Mouse (Mus musculus) heart, embryonic 10.5 days (tissue): ENCODE data around the gene Fam189a2. TPM values are rescaled to one million over a fixed set of nuclear protein-coding genes. Genes with fewer than 3 reads are reported as not detected.

Experiments used
- DNase-seq: peaks from one replicate; pipeline ENCODE4 v3.0.0-alpha.2; 2017; ENCODE audit warnings: low spot score
- H3K27ac ChIP-seq: fragments of 300-500 bp; sonication (generic); 2 replicates; pipeline ENCODE4 v1.5.1; 2016; ENCODE audit warnings: mild to moderate bottlenecking
- H3K27me3 ChIP-seq: fragments of 300-500 bp; sonication (generic); 2 replicates; pipeline ENCODE4 v1.6.1; 2016; ENCODE audit warnings: mild to moderate bottlenecking; ENCODE audit not compliant: poor library complexity, insufficient read depth, severe bottlenecking
- H3K36me3 ChIP-seq: fragments of 300-500 bp; sonication (generic); 2 replicates; pipeline ENCODE4 v1.6.1; 2016; ENCODE audit warnings: mild to moderate bottlenecking, moderate library complexity
- H3K4me1 ChIP-seq: fragments of 300-500 bp; sonication (generic); 2 replicates; pipeline ENCODE4 v1.6.1; 2016; ENCODE audit warnings: mild to moderate bottlenecking
- H3K4me3 ChIP-seq: fragments of 300-500 bp; sonication (generic); 2 replicates; pipeline ENCODE4 v1.5.1; 2016; ENCODE audit warnings: mild to moderate bottlenecking, moderate library complexity
- H3K9me3 ChIP-seq: fragments of 300-500 bp; sonication (generic); 2 replicates; pipeline ENCODE4 v1.6.1; 2016; ENCODE audit warnings: mild to moderate bottlenecking, moderate library complexity
- WGBS: fragments of 180-500 bp; shearing (Covaris S2); methylation state at CpG from one replicate; pipeline ENCODE4 v1.1.7; 2016; 5-methylcytosine and 5-hydroxymethylcytosine counted together
- polyA plus RNA-seq: library from polyadenylated mRNA; unstranded; fragments of >200 nt; fragmentation: Nextera tagmentation; extraction: Ambion mirVana; gene quantifications from 2 replicates; pipeline ENCODE4 v1.2.1, GENCODE M21; 2016

Fam189a2 gene
- polyA plus RNA-seq, 1 experiment from 2014 or later: 3.3 TPM

DNA sequence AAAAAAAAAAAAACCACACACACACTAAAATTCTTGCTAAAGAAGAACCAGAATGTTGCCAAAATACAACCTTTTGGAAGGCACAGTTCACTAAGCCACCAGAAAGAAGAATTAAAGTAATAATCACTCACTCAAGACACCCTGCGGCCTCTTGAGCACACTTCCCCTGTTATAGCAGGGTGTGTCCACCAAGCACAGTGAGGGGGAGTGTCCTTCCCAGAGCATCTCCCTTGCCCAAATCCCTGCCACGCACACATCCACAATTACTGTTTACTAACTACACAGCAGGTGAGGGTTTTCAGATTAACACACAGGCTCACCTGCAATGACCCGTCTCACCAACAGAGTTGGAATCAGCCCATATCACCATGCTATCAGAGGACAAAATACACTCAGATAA lies 8.0 kb downstream of the Fam189a2 start:
- no peaks in the 10 kb centered on the region for H3K9me3 ChIP-seq
- no peak for DNase-seq
- H3K27ac ChIP-seq: no peak overlapping the region

GRCm38 (mm10) chr19:24022301-24022700 lies 8.5 kb downstream of the Fam189a2 start:
- Histone ChIP-seq H3K4me1 (peaks cover 46% of the 10 kb centered on the region), H3K9me3 (no peaks in the 10 kb centered on the region), H3K36me3 (no peaks in the 10 kb centered on the region), H3K4me3 (no peak overlapping the region), H3K27ac (no peak overlapping the region), H3K27me3 (no peaks in the 10 kb centered on the region)
- WGBS: 90% methylated on average over 6 of the region's 6 CpGs
- no peak for DNase-seq

More for the DNA sequence above, 8.0 kb downstream of the Fam189a2 start:
- H3K36me3 ChIP-seq: no peaks in the 10 kb centered on the region
- H3K27me3 ChIP-seq: no peaks in the 10 kb centered on the region
- no peak overlapping the region for H3K4me3 ChIP-seq
- peaks cover 41% of the 10 kb centered on the region for H3K4me1 ChIP-seq
- WGBS: 64% methylated on average over 3 of the region's 3 CpGs

- no peaks in the 10 kb centered on the region for H3K36me3 ChIP-seq
- WGBS: 88% methylated on average over 3 of the region's 3 CpGs
These were observed 10.1 kb downstream of the Fam189a2 start for GRCm38 (mm10) chr19:24020736-24021135.

DNA sequence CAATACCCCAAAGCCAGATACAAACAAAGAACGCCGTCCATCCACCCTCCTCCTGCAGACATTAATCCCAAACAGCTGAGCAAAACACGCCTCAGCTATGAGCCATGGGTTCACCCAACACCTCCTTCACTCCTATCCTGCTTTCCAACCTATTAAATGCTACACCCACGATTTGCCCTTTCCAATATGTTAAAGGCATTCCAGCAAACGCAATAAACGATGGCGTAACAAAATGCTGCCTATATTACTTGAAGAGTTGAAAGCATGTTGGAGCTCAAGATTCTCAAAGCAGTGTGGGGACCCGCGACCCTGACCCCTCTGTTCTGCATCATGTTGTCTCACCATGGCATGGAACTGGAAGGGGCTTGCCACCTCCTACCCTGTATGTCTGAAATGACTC lies 11.2 kb downstream of the Fam189a2 start:
- WGBS: 84% methylated on average over 9 of the region's 9 CpGs
- Histone ChIP-seq H3K4me3 (no peak overlapping the region), H3K27me3 (no peaks in the 10 kb centered on the region), H3K27ac (no peak overlapping the region), H3K4me1 (peaks cover 41% of the 10 kb centered on the region), H3K9me3 (no peaks in the 10 kb centered on the region), H3K36me3 (no peaks in the 10 kb centered on the region)
- DNase-seq: no peak

More at GRCm38 (mm10) chr19:24020736-24021135, 10.1 kb downstream of the Fam189a2 start:
- Histone ChIP-seq H3K4me3 (no peak overlapping the region), H3K9me3 (no peaks in the 10 kb centered on the region), H3K27ac (no peak overlapping the region), H3K4me1 (peaks cover 51% of the 10 kb centered on the region), H3K27me3 (no peaks in the 10 kb centered on the region)
- no peak for DNase-seq

- DNase-seq: no peak
- H3K4me1 ChIP-seq: peaks cover 44% of the 10 kb centered on the region
- H3K4me3 ChIP-seq: no peak overlapping the region
- H3K27ac ChIP-seq: peak overlapping the region; percentile 77; the same call in 1 of the 2 replicates
- no peaks in the 10 kb centered on the region for H3K9me3 ChIP-seq
- WGBS: 75% methylated on average over 3 of the region's 3 CpGs
- no peaks in the 10 kb centered on the region for H3K27me3 ChIP-seq
- H3K36me3 ChIP-seq: no peaks in the 10 kb centered on the region
These were observed 12.4 kb downstream of the Fam189a2 start for GRCm38 (mm10) chr19:24018396-24018795.

GRCm38 (mm10) chr19:24017892-24018291 lies 12.9 kb downstream of the Fam189a2 start:
- peak overlapping the region; percentile 77 for H3K27ac ChIP-seq
- H3K36me3 ChIP-seq: peaks cover 3% of the 10 kb centered on the region; the same call in 1 of the 2 replicates
- DNase-seq: no peak
- no peaks in the 10 kb centered on the region for H3K27me3 ChIP-seq
- H3K4me1 ChIP-seq: peaks cover 39% of the 10 kb centered on the region
- H3K4me3 ChIP-seq: no peak overlapping the region
- WGBS: 63% methylated on average over 3 of the region's 3 CpGs
- H3K9me3 ChIP-seq: no peaks in the 10 kb centered on the region

DNA sequence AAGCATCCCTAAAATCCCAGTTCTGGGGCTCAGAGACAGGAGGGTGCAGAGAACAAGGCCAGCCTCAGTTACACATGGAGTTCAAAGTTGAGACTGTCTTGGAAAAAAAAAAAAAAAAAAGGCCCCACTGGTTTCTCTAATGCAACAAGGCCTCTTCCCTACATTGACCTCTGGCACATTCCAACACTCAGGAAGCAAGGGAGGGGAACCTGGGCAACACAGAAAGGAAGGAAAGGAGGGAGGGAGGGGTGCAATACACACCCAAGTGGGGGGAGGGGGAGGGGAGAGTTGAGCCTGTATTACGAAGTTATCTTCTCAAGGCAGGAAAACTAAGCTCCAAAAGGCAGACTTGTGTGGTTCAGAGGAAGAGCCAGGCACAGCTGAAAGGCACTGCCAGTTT lies 13.4 kb downstream of the Fam189a2 start:
- Histone ChIP-seq H3K4me3 (no peak overlapping the region), H3K9me3 (no peaks in the 10 kb centered on the region), H3K27ac (peak overlapping the region; percentile 77), H3K36me3 (peaks cover 5% of the 10 kb centered on the region; the same call in 1 of the 2 replicates), H3K27me3 (no peaks in the 10 kb centered on the region), H3K4me1 (peaks cover 37% of the 10 kb centered on the region)
- WGBS: 14% methylated on average over 1 of the region's 1 CpGs
- no peak for DNase-seq

DNA sequence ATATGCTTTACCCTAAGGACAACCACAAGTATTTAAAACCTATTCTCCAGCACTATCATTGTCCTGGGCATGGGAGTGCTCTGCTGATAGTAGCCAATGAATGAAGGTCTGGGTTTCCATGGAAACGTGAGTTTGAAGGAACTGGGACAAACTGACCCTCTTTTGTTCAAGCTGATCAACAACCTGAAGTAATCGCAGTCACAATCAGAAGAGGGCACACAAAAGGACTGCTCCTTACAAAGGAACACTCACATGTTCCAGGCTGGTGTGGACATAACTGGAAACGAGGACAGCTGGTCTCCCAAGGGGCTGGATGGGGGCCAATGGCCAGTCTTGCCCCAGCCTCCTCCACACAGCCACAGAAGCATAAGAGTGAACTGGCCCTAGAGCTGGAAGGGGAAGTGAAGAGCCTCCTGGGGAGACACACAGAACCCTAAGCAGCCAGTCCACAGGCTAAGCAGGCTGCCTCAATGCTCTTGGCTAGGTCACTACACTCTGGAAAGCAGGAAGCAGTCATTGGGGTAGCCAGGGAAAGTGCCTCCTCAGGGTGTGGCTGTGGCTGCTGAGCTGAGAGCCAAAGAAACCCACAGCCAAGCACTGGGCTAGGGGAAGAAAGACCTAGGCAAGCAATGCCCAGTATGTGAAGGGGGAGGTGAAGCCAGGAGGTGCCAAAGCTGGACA lies 14.0 kb downstream of the Fam189a2 start:
- no peak for DNase-seq
- Histone ChIP-seq H3K4me1 (peaks cover 34% of the 10 kb centered on the region), H3K36me3 (peaks cover 9% of the 10 kb centered on the region; the same call in 1 of the 2 replicates), H3K4me3 (no peak overlapping the region), H3K9me3 (no peaks in the 10 kb centered on the region), H3K27ac (peak overlapping the region; percentile 77), H3K27me3 (no peaks in the 10 kb centered on the region)
- WGBS: 51% methylated on average over 3 of the region's 3 CpGs

- Histone ChIP-seq H3K9me3 (no peaks in the 10 kb centered on the region), H3K4me3 (no peak overlapping the region), H3K27ac (no peak overlapping the region), H3K27me3 (no peaks in the 10 kb centered on the region), H3K36me3 (peaks cover 12% of the 10 kb centered on the region; the same call in 1 of the 2 replicates), H3K4me1 (peaks cover 33% of the 10 kb centered on the region)
- WGBS: 70% methylated on average over 3 of the region's 3 CpGs
- DNase-seq: no peak
These were observed 17.6 kb downstream of the Fam189a2 start for GRCm38 (mm10) chr19:24013241-24013640.

DNA sequence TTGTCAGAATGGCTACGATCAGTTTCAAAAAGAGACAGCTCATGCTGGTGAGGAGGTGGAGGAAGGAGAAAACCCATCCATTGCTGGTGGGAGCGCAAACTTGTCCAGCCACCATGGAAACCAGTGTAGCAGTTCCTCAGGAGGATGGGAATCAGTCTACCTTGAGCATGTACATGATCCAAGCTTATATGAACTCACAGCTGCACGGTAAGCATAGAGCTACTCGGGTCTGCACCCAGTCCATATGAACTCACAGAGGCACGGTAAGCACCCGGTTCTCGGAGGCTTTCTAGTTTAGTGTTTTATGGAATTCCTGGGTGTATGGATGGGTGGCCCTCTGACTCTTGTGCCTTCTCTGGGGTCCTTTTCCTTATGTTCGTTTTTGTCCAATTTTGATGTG lies 18.3 kb downstream of the Fam189a2 start:
- H3K4me3 ChIP-seq: no peak overlapping the region
- DNase-seq: no peak
- no peaks in the 10 kb centered on the region for H3K27me3 ChIP-seq
- H3K9me3 ChIP-seq: no peaks in the 10 kb centered on the region
- H3K27ac ChIP-seq: no peak overlapping the region
- peaks cover 12% of the 10 kb centered on the region; the same call in 1 of the 2 replicates for H3K36me3 ChIP-seq
- peaks cover 33% of the 10 kb centered on the region for H3K4me1 ChIP-seq
- 93% methylated on average over 8 of the region's 8 CpGs for WGBS

DNA sequence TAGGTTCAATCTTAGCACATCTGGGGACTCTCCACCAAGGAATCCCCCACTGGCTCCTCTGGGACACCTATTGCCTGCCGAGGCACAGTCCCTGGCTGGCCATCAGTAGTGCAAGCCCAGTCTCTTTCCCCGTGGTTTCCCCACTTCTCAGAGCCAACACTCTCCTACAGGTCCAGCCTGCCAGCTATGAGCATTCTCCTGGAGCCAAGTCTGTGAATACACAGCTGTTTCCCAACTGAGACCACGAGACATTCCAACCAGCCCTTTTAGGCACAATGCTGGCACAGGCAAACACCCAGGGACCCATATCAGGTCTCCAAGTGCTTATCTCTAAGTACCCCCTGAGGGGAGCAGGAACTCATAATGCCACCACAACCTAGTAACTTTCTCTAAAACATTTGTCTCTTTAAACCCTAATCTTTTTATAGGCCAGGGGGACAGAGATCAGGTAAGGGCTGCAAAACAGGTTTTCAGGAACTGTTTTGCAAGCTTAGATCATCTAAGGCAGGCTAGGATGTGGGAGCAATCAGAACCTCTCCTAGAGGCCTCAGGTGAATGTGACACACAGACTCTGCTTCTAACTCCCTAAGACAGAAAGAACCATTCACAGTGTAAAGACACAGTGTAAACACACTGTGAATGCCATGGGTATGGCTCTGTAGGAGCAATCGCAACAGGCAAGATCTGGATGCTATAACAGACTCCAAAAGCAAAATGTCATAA lies 23.0 kb downstream of the Fam189a2 start:
- H3K27me3 ChIP-seq: no peaks in the 10 kb centered on the region
- peaks cover 25% of the 10 kb centered on the region for H3K4me1 ChIP-seq
- 51% methylated on average over 4 of the region's 4 CpGs for WGBS
- peaks cover 12% of the 10 kb centered on the region; the same call in 1 of the 2 replicates for H3K36me3 ChIP-seq
- H3K27ac ChIP-seq: peak overlapping the region; percentile 62
- no peak overlapping the region for H3K4me3 ChIP-seq
- no peaks in the 10 kb centered on the region for H3K9me3 ChIP-seq
- peak; percentile 54 for DNase-seq

DNA sequence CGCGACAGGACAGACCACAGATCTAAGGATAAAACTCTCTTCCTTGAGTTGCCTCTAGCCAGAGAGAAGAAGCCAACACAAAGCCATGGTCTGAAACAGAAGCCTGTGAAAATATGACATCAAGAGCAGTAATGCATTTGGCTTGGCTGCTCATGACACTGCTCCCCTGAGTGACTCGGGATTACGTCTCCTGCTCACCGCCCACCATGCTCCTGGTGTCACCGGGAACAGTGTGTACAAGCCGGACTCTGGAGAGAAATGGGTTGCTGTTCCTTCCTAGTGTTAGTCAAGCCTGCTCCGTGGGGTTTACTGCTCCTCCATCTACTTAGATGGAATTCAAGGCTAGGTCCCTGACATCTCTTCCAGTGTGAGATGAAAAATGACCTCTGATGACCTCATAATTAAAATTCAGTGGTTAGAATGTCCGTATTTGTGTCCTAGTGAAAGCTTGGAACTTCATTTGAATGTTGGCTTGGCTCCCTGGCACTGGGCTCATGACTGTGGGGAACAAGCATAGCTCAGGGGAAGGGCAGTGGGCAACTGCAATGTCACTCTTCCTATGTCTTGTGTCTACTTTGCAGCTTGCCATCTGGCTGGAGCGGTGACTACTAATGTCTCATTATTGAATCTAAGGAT lies 23.7 kb downstream of the Fam189a2 start:
- Histone ChIP-seq H3K36me3 (peaks cover 8% of the 10 kb centered on the region; the same call in 1 of the 2 replicates), H3K4me3 (no peak overlapping the region), H3K4me1 (peaks cover 25% of the 10 kb centered on the region), H3K9me3 (no peaks in the 10 kb centered on the region), H3K27me3 (no peaks in the 10 kb centered on the region), H3K27ac (peak overlapping the region; percentile 62)
- peak; percentile 42 for DNase-seq
- WGBS: 86% methylated on average over 10 of the region's 10 CpGs
